Mouse (Mus musculus) intestine, postnatal 0 days (tissue): ENCODE measurements at regions not wholly inside any gene's neighbourhood (a gene's known extent, or its start where the extent isn't known, plus 50 kb on each side); places are given as distances from the start of the nearest gene placed in this dataset.

ENCODE experiments used
- ATAC-seq: fragments of 200-750 bp; cut with Nextera tagmentation; 2 replicates; pipeline ENCODE4 v1.8.0; 2017; ENCODE audit warnings: mild to moderate bottlenecking, moderate TSS enrichment, moderate library complexity
- H3K27ac ChIP-seq: fragments of 300-500 bp; sonication (generic); 2 replicates; pipeline ENCODE4 v1.5.1; 2014; ENCODE audit warnings: mild to moderate bottlenecking, low read depth, low read length, moderate library complexity
- H3K27me3 ChIP-seq: fragments of 300-500 bp; sonication (generic); replicated peaks from 2 replicates; pipeline ENCODE4 v1.6.1; 2014; ENCODE audit warnings: low read length, mixed read lengths; ENCODE audit not compliant: control insufficient read depth, insufficient read depth
- H3K36me3 ChIP-seq: fragments of 300-500 bp; sonication (generic); 2 replicates; pipeline ENCODE4 v1.6.1; 2014; ENCODE audit warnings: mild to moderate bottlenecking, moderate library complexity; ENCODE audit not compliant: control insufficient read depth, insufficient read depth
- H3K4me1 ChIP-seq: fragments of 300-500 bp; sonication (generic); replicated peaks from 2 replicates; pipeline ENCODE4 v1.6.1; 2014; ENCODE audit warnings: antibody characterized with exemption, low read length, mixed read lengths; ENCODE audit not compliant: control insufficient read depth, insufficient read depth
- H3K4me2 ChIP-seq: fragments of 300-500 bp; sonication (generic); replicated peaks from 2 replicates; pipeline ENCODE4 v1.6.1; 2014; ENCODE audit warnings: low read depth, mild to moderate bottlenecking, moderate library complexity
- H3K4me3 ChIP-seq: fragments of 300-500 bp; sonication (generic); 2 replicates; pipeline ENCODE4 v1.5.1; 2014; ENCODE audit warnings: low read depth, low read length
- H3K9ac ChIP-seq: fragments of 300-500 bp; sonication (generic); 2 replicates; pipeline ENCODE4 v1.6.1; 2014; ENCODE audit warnings: mild to moderate bottlenecking, low read depth, low read length
- H3K9me3 ChIP-seq: fragments of 300-500 bp; sonication (generic); 2 replicates; pipeline ENCODE4 v1.6.1; 2016; ENCODE audit warnings: mixed run types; ENCODE audit not compliant: control insufficient read depth
- CTCF ChIP-seq: sonication (generic); IDR thresholded peaks from 2 replicates; pipeline ENCODE4 v1.5.1; 2016; ENCODE audit warnings: low read depth, mild to moderate bottlenecking, control low read depth, antibody characterized with exemption, moderate library complexity
- WGBS: fragments of 180-500 bp; shearing (Covaris S2); extraction: QIAGEN DNeasy Blood & Tissue Kit; methylation state at CpG from one replicate; pipeline ENCODE4 v1.1.7; 2014; 5-methylcytosine and 5-hydroxymethylcytosine counted together

DNA sequence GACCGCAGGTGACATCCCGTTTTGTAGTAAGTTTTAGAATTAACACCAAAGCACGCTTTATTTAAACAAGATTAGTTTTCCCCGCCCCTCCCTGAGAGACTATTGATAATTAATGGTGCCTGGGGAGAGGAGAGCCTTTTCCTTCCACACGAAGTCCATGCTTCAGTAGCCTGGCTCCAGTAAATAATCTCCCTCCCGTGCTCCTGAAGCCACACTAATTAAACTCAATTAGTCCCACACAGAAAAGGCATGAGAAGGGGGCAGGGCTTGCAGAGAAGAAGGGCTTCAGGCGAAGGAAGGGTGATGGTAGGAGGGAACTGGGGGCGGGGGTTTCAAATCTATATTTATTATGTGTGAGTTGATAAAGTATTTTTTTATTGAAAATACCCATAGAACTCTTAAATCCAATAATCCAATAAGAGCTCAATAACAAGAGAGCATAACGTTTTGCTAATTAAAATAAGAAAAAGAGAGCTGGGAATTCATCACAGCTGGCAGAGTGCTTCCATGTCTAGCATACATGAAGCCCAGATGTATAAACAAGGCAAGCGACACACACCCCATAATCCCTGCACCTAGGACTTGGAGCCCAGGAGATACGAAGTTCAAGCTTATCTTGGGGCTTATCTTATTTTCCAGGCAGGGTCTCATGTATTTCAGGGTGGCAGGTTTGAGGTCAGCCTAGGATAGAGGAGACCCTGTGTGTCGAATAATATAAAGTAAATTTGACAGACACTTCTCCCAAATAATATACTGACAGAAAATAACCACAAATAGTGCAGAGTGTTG is 684.7 kb downstream of the Hs3st4 start:
- Histone ChIP-seq H3K4me1 (no peaks in the 10 kb centered on the region), H3K4me3 (no peak overlapping the region), H3K9ac (no peak overlapping the region), H3K9me3 (no peaks in the 10 kb centered on the region), H3K27me3 (no peaks in the 10 kb centered on the region), H3K27ac (no peak overlapping the region), H3K36me3 (no peaks in the 10 kb centered on the region), H3K4me2 (no peak overlapping the region)
- no peak for ATAC-seq
- no peak for TF ChIP-seq CTCF
- 34% methylated on average over 12 of the region's 12 CpGs for WGBS

DNA sequence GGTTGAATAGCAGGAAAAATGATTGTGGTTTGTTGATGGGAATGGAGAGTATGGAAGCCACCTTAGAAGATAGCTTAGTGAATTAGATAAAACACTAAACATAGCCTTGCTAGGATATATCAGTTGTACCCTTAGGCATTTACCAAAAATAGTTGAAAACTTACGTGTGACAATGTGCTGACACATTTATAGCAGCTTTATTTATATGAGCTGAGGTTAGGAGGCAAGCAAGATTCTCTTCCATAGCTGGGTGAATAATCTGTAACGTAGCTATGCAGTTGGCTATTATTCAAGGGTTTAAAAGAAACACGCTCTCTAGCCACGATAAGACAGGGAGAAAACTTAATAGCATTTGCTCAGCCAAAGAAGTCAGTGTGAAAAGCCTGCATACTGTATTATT is 685.4 kb downstream of the Hs3st4 start:
- H3K36me3 ChIP-seq = no peaks in the 10 kb centered on the region
- no peaks in the 10 kb centered on the region for H3K27me3 ChIP-seq
- no peaks in the 10 kb centered on the region for H3K4me1 ChIP-seq
- H3K9me3 ChIP-seq = no peaks in the 10 kb centered on the region
- no peak for TF ChIP-seq CTCF
- no peak overlapping the region for H3K27ac ChIP-seq
- 74% methylated on average over 4 of the region's 4 CpGs for WGBS
- H3K4me2 ChIP-seq = no peak overlapping the region
- ATAC-seq = no peak
- H3K4me3 ChIP-seq = no peak overlapping the region
- no peak overlapping the region for H3K9ac ChIP-seq

GRCm38 (mm10) chr7:124670477-124670876 is 687.8 kb downstream of the Hs3st4 start:
- Histone ChIP-seq H3K4me2 (no peak overlapping the region), H3K36me3 (no peaks in the 10 kb centered on the region), H3K9ac (no peak overlapping the region), H3K4me3 (no peak overlapping the region), H3K27me3 (no peaks in the 10 kb centered on the region), H3K27ac (no peak overlapping the region), H3K4me1 (no peaks in the 10 kb centered on the region), H3K9me3 (no peaks in the 10 kb centered on the region)
- 68% methylated on average over 4 of the region's 4 CpGs for WGBS
- TF ChIP-seq CTCF = no peak
- no peak for ATAC-seq

GRCm38 (mm10) chr7:124671117-124671516 is 688.4 kb downstream of the Hs3st4 start:
- Histone ChIP-seq H3K36me3 (no peaks in the 10 kb centered on the region), H3K4me1 (no peaks in the 10 kb centered on the region), H3K4me2 (no peak overlapping the region), H3K27ac (no peak overlapping the region), H3K27me3 (no peaks in the 10 kb centered on the region), H3K4me3 (no peak overlapping the region), H3K9me3 (no peaks in the 10 kb centered on the region), H3K9ac (no peak overlapping the region)
- TF ChIP-seq CTCF = no peak
- no peak for ATAC-seq

GRCm38 (mm10) chr7:124676854-124677515 is 694.3 kb downstream of the Hs3st4 start:
- no peak for TF ChIP-seq CTCF
- H3K9ac ChIP-seq = no peak overlapping the region
- H3K9me3 ChIP-seq = no peaks in the 10 kb centered on the region
- no peaks in the 10 kb centered on the region for H3K4me1 ChIP-seq
- no peaks in the 10 kb centered on the region for H3K27me3 ChIP-seq
- WGBS = 45% methylated on average over 3 of the region's 3 CpGs
- no peak overlapping the region for H3K4me2 ChIP-seq
- no peaks in the 10 kb centered on the region for H3K36me3 ChIP-seq
- ATAC-seq = no peak
- no peak overlapping the region for H3K27ac ChIP-seq
- no peak overlapping the region for H3K4me3 ChIP-seq

DNA sequence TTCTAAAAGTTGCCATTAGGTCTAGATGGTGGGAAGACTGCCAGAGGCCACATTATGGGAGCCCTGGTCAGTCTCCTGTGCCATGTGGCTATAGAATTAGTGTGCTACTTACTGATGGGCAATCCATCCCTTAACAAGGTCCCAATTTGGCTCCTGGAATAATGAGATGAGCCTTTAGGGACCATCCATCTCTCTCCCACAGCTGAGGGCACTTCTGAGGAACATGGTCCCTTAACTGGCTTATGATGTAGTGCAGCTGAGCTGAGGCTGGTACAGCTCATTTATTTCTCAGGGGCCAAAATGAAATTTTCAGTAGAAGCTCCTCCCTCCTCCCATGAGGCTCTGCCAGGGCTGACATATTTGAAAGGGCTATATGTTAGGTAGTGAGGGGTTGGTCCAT is 697.9 kb downstream of the Hs3st4 start:
- H3K4me1 ChIP-seq = no peaks in the 10 kb centered on the region
- H3K9ac ChIP-seq = no peak overlapping the region
- no peak for TF ChIP-seq CTCF
- H3K4me3 ChIP-seq = no peak overlapping the region
- ATAC-seq = no peak
- H3K27me3 ChIP-seq = no peaks in the 10 kb centered on the region
- no peak overlapping the region for H3K4me2 ChIP-seq
- H3K9me3 ChIP-seq = no peaks in the 10 kb centered on the region
- H3K27ac ChIP-seq = no peak overlapping the region
- H3K36me3 ChIP-seq = no peaks in the 10 kb centered on the region
